Mouse (Mus musculus) ES-Bruce4 (cell line): ENCODE data around the gene Las1l. TPM values are rescaled to one million over a fixed set of nuclear protein-coding genes. Genes with fewer than 3 reads are reported as not detected.

Experiments used
- H3K27ac ChIP-seq: 2 replicates; pipeline ENCODE4 v1.5.1; 2012; ENCODE audit warnings: low read length, inconsistent platforms; ENCODE audit not compliant: insufficient read depth
- H3K27me3 ChIP-seq: 2 replicates; pipeline ENCODE4 v1.6.1; 2012; ENCODE audit warnings: mild to moderate bottlenecking, low read length, inconsistent platforms; ENCODE audit not compliant: control insufficient read depth, poor library complexity, insufficient read depth, severe bottlenecking
- H3K36me3 ChIP-seq: 2 replicates; pipeline ENCODE4 v1.6.1; 2012; ENCODE audit warnings: inconsistent platforms, mild to moderate bottlenecking, low read length, moderate library complexity; ENCODE audit not compliant: control insufficient read depth, poor library complexity, insufficient read depth, severe bottlenecking
- H3K4me1 ChIP-seq: one replicate; pipeline ENCODE4 v1.8.1; 2011; ENCODE audit warnings: low read length; ENCODE audit not compliant: control insufficient read depth, insufficient read depth
- H3K4me3 ChIP-seq: 2 replicates; pipeline ENCODE4 v1.5.1; 2011; ENCODE audit warnings: low read depth, mild to moderate bottlenecking, low read length
- H3K9ac ChIP-seq: 2 replicates; pipeline ENCODE4 v1.6.1; 2012; ENCODE audit warnings: low read depth, mild to moderate bottlenecking, inconsistent platforms; ENCODE audit not compliant: poor library complexity, severe bottlenecking
- H3K9me3 ChIP-seq: replicated peaks from 2 replicates; pipeline ENCODE4 v1.6.1; 2012; ENCODE audit warnings: mild to moderate bottlenecking, low read length, inconsistent platforms; ENCODE audit not compliant: control insufficient read depth, poor library complexity, insufficient read depth, severe bottlenecking
- CTCF ChIP-seq: IDR thresholded peaks from one replicate; pipeline ENCODE4 v1.8.1; 2011; ENCODE audit warnings: low read depth, low read length
- EP300 ChIP-seq: IDR thresholded peaks from 2 replicates; pipeline ENCODE4 v1.6.1; 2011; ENCODE audit warnings: low read depth, low read length; ENCODE audit not compliant: insufficient read depth
- POLR2A ChIP-seq: IDR thresholded peaks from one replicate; pipeline ENCODE4 v1.8.1; 2011; ENCODE audit warnings: low read length; ENCODE audit not compliant: insufficient read depth
- polyA plus RNA-seq: library from polyadenylated mRNA; stranded (reverse); fragments of >200 nt; gene quantifications from 2 replicates; pipeline ENCODE4 v1.2.4, GENCODE M21; 2011; ENCODE audit warnings: low read depth; ENCODE audit not compliant: missing spikeins, insufficient read depth, insufficient read length

Las1l gene
- polyA plus RNA-seq, 1 experiment = 103 TPM

GRCm38 (mm10) chrX:95948135-95948534, 8.6 kb downstream of the Las1l start:
- H3K9me3 ChIP-seq = no peaks in the 10 kb centered on the region
- H3K4me3 ChIP-seq = no peak overlapping the region
- TF ChIP-seq EP300 (no peak), CTCF (no peak), POLR2A (no peak)
- H3K27me3 ChIP-seq = no peaks in the 10 kb centered on the region
- peaks cover 53% of the 10 kb centered on the region for H3K36me3 ChIP-seq
- no peak overlapping the region for H3K27ac ChIP-seq
- H3K9ac ChIP-seq = no peak overlapping the region
- H3K4me1 ChIP-seq = no peaks in the 10 kb centered on the region

- H3K4me3 ChIP-seq = no peak overlapping the region
- H3K27me3 ChIP-seq = no peaks in the 10 kb centered on the region
- no peak overlapping the region for H3K9ac ChIP-seq
- TF ChIP-seq POLR2A = no peak
- TF ChIP-seq EP300 = no peak
- no peak for TF ChIP-seq CTCF
- no peaks in the 10 kb centered on the region for H3K4me1 ChIP-seq
- H3K36me3 ChIP-seq = peaks cover 53% of the 10 kb centered on the region
- H3K27ac ChIP-seq = no peak overlapping the region
- H3K9me3 ChIP-seq = no peaks in the 10 kb centered on the region
Measured at GRCm38 (mm10) chrX:95945496-95945895, 11.3 kb downstream of the Las1l start.

- peaks cover 25% of the 10 kb centered on the region for H3K36me3 ChIP-seq
- H3K9ac ChIP-seq = no peak overlapping the region
- H3K9me3 ChIP-seq = no peaks in the 10 kb centered on the region
- H3K27me3 ChIP-seq = no peaks in the 10 kb centered on the region
- H3K4me3 ChIP-seq = no peak overlapping the region
- TF ChIP-seq CTCF (no peak), POLR2A (no peak), EP300 (no peak)
- H3K4me1 ChIP-seq = no peaks in the 10 kb centered on the region
- H3K27ac ChIP-seq = no peak overlapping the region
Measured at GRCm38 (mm10) chrX:95935481-95935880, 21.3 kb downstream of the Las1l start.

GRCm38 (mm10) chrX:95902716-95903115, 54.0 kb downstream of the Las1l start:
- H3K36me3 ChIP-seq = no peaks in the 10 kb centered on the region
- no peak overlapping the region for H3K27ac ChIP-seq
- TF ChIP-seq EP300 (no peak), POLR2A (no peak), CTCF (no peak)

More at GRCm38 (mm10) chrX:95902716-95903115, 54.0 kb downstream of the Las1l start:
- no peaks in the 10 kb centered on the region for H3K9me3 ChIP-seq
- H3K4me3 ChIP-seq = no peak overlapping the region
- H3K4me1 ChIP-seq = no peaks in the 10 kb centered on the region
- H3K9ac ChIP-seq = no peak overlapping the region
- H3K27me3 ChIP-seq = no peaks in the 10 kb centered on the region

Other genes starting within 250 kb of the Las1l start
- gene Zc3h12b, start 245.3 kb downstream of the Las1l start, polyA plus RNA-seq = 0.51 and 0.91 TPM in 2 replicates
- 127 and 134 TPM in 2 replicates for gene Msn, start 139.1 kb upstream of the Las1l start, polyA plus RNA-seq